Mouse (Mus musculus) cerebellum, adult 8-10 months (tissue): ENCODE measurements around the gene Igfals.

Experiments used
- DNase-seq: peaks from one replicate; pipeline ENCODE4 v3.0.0; 2022

The Igfals gene

GRCm38 (mm10) chr17:24895571-24896240, 29.9 kb downstream of the Igfals start:
- no peak for DNase-seq

GRCm38 (mm10) chr17:24896241-24896992, 30.6 kb downstream of the Igfals start, which contains the start of gene Nme3:
Gene Nme3, plus strand, starts transcription at chr17:24896500.
- peak; percentile 72 for DNase-seq

- DNase-seq: no peak
Measured at GRCm38 (mm10) chr17:24896993-24897269, 31.1 kb downstream of the Igfals start.

- DNase-seq: no peak
Measured at GRCm38 (mm10) chr17:24897600-24897999, 31.8 kb downstream of the Igfals start.

- DNase-seq: no peak
Measured at GRCm38 (mm10) chr17:24898041-24898854, 32.5 kb downstream of the Igfals start.

GRCm38 (mm10) chr17:24899153-24899552, 33.4 kb downstream of the Igfals start:
- DNase-seq: no peak

- no peak for DNase-seq
Measured at GRCm38 (mm10) chr17:24900014-24900413, 34.2 kb downstream of the Igfals start.

GRCm38 (mm10) chr17:24902124-24902523, 36.3 kb downstream of the Igfals start:
- no peak for DNase-seq

GRCm38 (mm10) chr17:24902671-24903474, 37.1 kb downstream of the Igfals start:
- DNase-seq: peak; percentile 20

- no peak for DNase-seq
Measured at GRCm38 (mm10) chr17:24903767-24904166, 38.0 kb downstream of the Igfals start.

- DNase-seq: no peak
Measured at GRCm38 (mm10) chr17:24907591-24907990, 41.8 kb downstream of the Igfals start.

- DNase-seq: no peak
Measured at GRCm38 (mm10) chr17:24913984-24914383, 48.2 kb downstream of the Igfals start.

GRCm38 (mm10) chr17:24923246-24923645, 57.4 kb downstream of the Igfals start:
- DNase-seq: no peak

- DNase-seq: no peak
Measured at GRCm38 (mm10) chr17:24929506-24929905, 63.7 kb downstream of the Igfals start.
